Mouse (Mus musculus): ENCODE data around the gene Gpr68.
A peak's percentile ranks its signal among the peaks of the same experiment; 100 is the strongest.

Gene Gpr68

GRCm38 (mm10) chr12:100907598-100908297 is at the start of gene Gpr68:
Gpr68 (minus strand) TSS chr12:100908198.
- DNase-seq (ENCODE audit: low spot score) = peak; percentile 55

GRCm38 (mm10) chr12:100957257-100957656 is 49.3 kb upstream of the Gpr68 start:
- DNase-seq (ENCODE audit: low spot score) = peak; percentile 36

DNA sequence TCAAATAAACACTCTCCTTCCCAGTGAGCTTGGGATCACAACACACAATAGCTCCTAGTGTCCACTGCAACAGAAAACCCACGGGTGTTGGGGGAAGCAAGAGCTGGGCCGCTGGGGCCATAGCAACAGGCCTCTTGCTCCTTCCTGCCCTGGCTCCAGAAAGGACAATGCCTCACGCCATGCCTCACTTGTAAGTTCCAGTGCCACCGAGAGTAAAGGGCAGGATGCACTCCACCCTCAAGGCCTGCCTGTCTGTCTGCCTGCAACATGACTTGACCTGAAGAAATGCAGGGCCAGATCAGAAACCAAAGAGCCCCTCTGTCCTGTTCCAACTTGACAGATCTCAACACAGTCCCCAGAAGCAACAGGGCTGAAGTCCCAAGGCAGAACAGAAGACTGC is 48.8 kb upstream of the Gpr68 start:
- DNase-seq (ENCODE audit: low spot score) = no peak

- no peak for DNase-seq (ENCODE audit: low spot score)
Observed at GRCm38 (mm10) chr12:100956028-100956427, 48.0 kb upstream of the Gpr68 start.

GRCm38 (mm10) chr12:100953926-100954325 is 45.9 kb upstream of the Gpr68 start:
- DNase-seq (ENCODE audit: low spot score) = no peak

DNA sequence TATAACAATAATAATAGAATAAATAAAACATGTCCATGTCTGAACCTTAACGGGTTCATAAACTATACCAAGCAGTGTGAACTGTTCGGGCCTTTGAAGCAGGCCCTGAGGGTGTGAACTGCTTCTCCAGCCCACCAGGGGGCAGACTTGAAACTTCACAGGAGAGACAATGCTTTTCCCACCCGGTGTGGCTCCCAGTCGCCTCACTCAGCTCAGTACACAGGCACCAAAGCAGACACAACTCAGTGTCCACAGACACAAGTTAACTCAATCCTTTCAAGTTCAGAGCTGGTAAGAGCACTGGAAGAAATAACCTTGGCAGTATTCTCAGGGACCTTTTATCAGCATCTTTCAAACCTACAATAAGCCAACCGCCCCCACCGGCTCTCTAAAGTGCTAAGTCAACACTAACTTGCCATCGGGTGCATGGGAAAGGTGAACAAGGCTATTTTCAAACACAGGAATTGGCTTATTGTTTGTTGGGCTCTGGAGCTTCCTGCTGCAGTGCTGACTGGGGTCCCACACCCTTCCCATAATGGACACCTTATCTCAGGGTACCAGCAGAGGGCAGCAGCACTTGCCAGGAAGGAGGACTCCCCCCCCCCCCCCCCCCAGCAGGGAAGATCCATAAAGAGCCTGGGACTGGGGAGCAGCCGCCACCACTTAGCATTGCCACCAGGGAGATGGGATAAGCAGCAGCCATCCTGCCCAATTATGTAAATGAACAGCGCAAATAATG is 44.4 kb upstream of the Gpr68 start:
- peak; percentile 85 for DNase-seq (ENCODE audit: low spot score)

DNA sequence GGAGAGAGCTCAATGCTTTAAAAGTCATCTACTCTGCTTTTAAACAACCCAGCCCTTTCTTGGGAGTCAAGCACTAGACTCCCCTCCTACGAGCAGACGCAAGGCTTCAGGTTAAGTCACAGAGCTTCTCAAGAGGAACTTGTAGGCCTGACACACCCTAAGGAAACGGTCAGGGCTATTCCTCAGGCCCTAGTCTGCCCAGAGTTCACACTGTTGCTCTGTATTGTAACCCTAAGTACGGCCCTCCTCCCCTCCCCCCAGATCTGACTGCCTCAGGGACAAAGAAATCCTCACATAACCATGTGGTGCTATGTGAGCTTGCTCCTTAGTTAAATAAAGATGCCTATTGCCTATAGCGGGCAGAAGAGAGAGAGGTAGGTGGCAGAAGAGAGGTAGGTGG is 41.1 kb upstream of the Gpr68 start:
- no peak for DNase-seq (ENCODE audit: low spot score)

DNA sequence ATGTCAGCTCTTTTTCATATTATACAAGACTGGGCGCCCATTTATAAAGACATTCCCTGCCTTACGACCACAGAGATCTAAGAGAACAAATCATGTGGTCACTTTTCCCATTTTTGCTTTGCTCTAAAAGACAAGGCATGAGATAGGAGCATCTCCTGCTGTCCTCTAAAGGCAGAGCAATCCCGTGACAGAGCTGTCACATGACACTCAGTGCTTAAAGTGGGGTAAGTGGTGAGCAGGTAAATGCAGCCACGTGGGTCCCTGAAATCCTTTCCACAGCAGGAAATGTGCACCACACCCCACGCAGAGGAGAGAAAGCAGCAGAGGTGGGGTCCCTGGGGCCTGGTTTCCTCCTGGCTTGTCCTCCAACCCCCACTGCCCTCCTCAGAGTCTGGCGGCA is 40.0 kb upstream of the Gpr68 start:
- no peak for DNase-seq (ENCODE audit: low spot score)

- no peak for DNase-seq (ENCODE audit: low spot score)
Observed at GRCm38 (mm10) chr12:100945948-100946347, 38.0 kb upstream of the Gpr68 start.

- DNase-seq (ENCODE audit: low spot score) = no peak
Observed at GRCm38 (mm10) chr12:100945501-100945900, 37.5 kb upstream of the Gpr68 start.

GRCm38 (mm10) chr12:100944921-100945336 is 36.9 kb upstream of the Gpr68 start:
- DNase-seq (ENCODE audit: low spot score) = no peak

- no peak for DNase-seq (ENCODE audit: low spot score)
Observed at GRCm38 (mm10) chr12:100943146-100943545, 35.1 kb upstream of the Gpr68 start.

DNA sequence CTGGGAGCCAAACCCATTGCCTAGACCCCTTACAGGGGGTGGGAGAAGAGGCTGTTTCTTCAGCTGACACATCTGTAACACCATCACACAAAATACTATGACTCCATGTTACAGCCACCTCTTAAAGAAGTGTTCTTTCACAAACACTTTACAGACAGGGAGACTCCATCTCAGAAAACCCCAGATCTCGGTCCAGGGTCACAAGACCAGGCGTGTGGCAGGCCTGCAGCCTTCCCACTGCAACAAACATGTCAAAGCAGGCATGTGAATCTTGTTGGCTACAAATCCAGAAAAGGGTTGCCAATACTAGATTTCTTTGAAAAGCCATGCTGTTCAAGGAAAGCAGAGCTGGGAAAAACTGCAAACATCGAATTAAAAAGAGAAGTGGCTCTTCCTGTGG is 33.4 kb upstream of the Gpr68 start:
- no peak for DNase-seq (ENCODE audit: low spot score)

GRCm38 (mm10) chr12:100937441-100938360 is 29.7 kb upstream of the Gpr68 start:
- no peak for DNase-seq (ENCODE audit: low spot score)

DNA sequence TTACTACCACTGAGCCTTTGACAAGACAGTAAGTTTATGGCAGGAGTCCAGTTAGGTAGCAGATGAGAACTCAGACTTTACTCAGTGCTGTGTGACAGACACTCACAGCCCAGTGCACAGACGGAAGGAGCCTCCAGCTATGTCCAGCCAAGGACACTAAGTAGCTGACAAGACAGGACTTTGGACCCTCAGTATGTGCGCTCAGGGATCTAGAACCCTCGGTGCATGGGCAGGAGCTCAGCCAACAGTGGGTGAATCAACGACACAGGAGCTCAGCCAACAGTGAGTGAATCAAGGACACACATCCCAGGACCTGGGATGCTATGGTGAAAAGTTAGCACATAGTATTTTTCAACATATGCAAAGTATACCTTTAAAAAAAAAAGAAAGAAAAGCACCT is 28.7 kb upstream of the Gpr68 start:
- no peak for DNase-seq (ENCODE audit: low spot score)

DNA sequence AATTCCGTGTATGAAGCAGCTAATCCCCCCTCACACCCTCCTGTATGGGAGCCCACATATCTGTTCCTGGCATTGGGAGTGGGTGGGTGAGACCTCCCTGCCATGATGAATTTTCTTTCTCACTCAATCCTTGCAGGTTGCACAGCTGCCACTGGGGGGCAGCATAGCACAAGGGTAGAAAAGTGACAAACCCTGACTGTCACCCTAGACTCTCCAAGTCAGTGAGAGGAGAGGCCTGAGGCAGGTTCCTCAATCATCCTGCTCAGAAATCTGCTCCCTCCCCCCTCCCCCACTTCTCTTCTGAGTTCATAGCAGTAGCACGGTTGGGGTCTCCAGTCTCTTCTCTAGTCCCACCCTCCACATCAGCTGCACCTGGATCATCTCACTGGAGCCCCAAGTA is 28.1 kb upstream of the Gpr68 start:
- peak; percentile 83 for DNase-seq (ENCODE audit: low spot score)

- no peak for DNase-seq (ENCODE audit: low spot score)
Observed at GRCm38 (mm10) chr12:100934796-100935195, 26.8 kb upstream of the Gpr68 start.

DNA sequence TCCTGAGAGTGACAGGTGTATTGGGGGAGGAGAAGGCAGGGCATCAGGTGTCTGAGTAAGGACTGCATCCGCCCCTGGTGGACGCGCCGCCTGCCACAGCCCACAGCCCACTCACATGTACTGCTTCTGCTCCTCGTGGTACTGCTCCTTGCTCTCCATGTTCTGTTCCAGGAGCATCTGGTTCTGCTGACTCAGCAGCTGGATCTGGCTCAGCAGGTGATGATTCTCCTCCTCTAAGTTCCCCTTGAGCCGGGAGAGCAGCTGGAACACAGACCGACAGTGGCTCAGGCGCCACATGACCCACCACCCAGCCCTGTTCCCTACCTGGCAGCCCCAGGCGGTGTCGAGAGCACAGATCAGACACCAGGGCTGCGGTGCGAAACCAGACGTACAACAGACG is 23.7 kb upstream of the Gpr68 start:
- DNase-seq (ENCODE audit: low spot score) = no peak

DNA sequence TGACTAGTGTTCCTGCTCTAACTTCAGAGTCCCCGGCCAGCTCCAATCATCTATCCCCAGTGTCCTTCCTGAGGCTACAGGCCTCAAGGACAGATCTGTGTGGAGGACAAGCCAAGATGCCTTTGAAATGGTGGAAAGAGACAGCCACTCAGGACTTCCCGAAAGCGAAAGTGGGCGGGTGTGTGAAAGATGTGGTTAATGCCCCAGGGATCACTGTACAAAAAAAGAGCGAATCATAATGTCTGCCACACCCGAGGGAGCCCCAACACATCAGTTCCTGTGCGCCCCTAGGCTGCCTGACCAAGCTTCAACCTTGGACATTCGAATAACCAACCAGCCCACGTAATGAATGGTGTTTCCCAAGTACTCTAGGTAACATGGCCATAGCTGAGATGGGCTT is 20.3 kb upstream of the Gpr68 start:
- DNase-seq (ENCODE audit: low spot score) = no peak

DNA sequence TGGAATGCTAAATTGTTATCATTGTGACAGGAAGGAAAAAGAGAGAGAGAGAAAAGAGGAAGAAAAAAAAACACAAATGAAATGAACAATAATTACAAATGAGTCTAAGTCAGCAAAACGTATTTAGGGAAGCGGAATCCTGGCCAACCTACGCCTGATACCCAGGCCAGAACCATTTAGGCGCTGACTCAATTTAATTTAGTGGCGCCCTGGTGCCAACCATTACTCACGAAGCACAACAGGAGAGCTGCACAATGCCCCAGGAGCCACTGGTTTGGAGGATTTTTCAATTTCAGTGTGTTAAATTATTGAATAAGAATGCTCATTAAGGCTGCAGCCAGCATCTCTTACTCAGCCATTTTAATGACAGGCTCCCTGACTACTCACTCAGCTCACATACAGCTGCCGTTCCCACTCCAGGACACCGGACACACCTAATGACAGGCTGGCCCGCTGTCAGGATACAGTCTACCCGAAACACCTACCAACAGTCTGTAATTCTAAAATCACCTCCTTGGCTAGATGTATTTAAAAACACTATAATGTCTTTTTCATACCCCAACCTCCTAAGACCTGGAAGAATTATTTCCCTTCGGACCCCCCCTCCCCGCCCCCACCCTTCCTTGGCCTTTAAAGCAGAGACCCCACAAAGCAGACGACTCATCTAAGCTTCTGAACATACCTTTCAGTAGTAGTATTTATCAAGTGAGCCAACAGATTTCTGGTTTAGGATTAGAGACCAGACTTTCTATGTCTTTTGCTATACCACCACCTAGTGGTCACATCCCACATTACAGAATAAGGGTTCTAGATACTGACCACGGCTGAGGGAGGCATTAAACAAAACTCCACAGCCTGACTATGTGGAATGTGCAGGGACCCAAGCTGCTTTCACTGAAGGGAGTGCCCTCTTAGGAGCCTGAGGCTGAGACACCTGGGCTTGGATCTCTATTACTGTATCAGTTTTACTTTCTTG is 17.9 kb upstream of the Gpr68 start:
- DNase-seq (ENCODE audit: low spot score) = peak; percentile 87

DNA sequence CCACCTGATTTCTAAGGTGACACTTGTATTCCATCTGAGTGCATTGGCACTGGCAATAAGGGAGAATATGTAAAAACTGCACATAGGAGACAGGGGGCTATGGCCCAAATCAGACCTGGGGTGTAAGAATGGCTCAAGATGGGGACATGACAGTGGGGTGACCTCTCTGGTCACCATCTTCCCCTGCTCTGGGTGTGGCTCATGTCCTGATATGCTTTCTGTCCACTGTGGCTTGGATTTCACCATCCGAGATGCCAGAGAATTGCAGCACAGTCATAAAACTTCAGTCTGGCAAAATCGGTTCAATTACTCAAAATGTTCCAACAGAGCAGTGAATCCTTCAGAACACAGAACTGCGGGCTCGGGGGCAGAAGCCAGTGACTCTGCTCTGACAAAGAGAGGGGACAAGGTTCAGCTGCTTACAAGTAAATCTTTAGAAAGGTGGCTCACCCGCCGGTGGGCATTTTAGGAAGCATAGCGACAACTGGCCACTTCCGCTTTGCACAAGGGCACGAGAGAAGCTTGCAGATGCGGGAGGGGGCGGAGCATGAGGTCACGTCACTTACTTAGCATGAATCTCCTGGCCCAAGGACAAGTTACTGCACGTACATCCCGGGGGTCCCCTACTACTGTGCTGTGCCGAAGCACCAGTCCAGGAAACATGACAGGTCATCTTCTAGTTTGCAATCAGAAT is 16.8 kb upstream of the Gpr68 start:
- no peak for DNase-seq (ENCODE audit: low spot score)
